Mouse (Mus musculus): Measurements from ENCODE around the gene Trpv6.

The Trpv6 gene

GRCm38 (mm10) chr6:41621241-41621990 lies 14.8 kb downstream of the Trpv6 start:
- DNase-seq: no peak

- DNase-seq: no peak
Measured at GRCm38 (mm10) chr6:41620173-41620798, 15.9 kb downstream of the Trpv6 start.

- DNase-seq: no peak
Measured at GRCm38 (mm10) chr6:41607637-41608036, 28.6 kb downstream of the Trpv6 start.

- no peak for DNase-seq
Measured at GRCm38 (mm10) chr6:41606214-41606613, 30.0 kb downstream of the Trpv6 start.

GRCm38 (mm10) chr6:41605794-41606104 lies 30.5 kb downstream of the Trpv6 start:
- DNase-seq: no peak

GRCm38 (mm10) chr6:41605061-41605793 lies 31.0 kb downstream of the Trpv6 start, which contains the start of gene Ephb6:
TSS of gene Ephb6 (plus strand) at chr6:41605482.
- peak; percentile 9 to 14 for DNase-seq

- DNase-seq: peak in 1 of 2 experiments; percentile 13
Measured at GRCm38 (mm10) chr6:41604401-41605050, 31.7 kb downstream of the Trpv6 start.

GRCm38 (mm10) chr6:41582189-41582588 lies 54.0 kb downstream of the Trpv6 start:
- no peak for DNase-seq

- no peak for DNase-seq
Measured at GRCm38 (mm10) chr6:41581295-41581694, 54.9 kb downstream of the Trpv6 start.

GRCm38 (mm10) chr6:41577297-41577696 lies 58.9 kb downstream of the Trpv6 start:
- DNase-seq: no peak

- no peak for DNase-seq
Measured at GRCm38 (mm10) chr6:41576526-41577097, 59.6 kb downstream of the Trpv6 start.

All from cerebellum, postnatal 36 days (tissue).